Mouse (Mus musculus): ENCODE results near the gene Map4k4.

Map4k4 gene

GRCm38 (mm10) chr1:40033315-40033714 lies 132.6 kb downstream of the Map4k4 start:
- in situ Hi-C loops (cut with MboI, MseI), result no loop called here

- in situ Hi-C loops (cut with MboI, MseI), result no loop called here
These were observed 133.2 kb downstream of the Map4k4 start for GRCm38 (mm10) chr1:40033743-40034420.

- in situ Hi-C loops (cut with MboI, MseI), result no loop called here
These were observed 137.1 kb downstream of the Map4k4 start for GRCm38 (mm10) chr1:40037831-40038230.

- in situ Hi-C loops (cut with MboI, MseI), result no loop called here
These were observed 145.0 kb downstream of the Map4k4 start for GRCm38 (mm10) chr1:40045686-40046085.

GRCm38 (mm10) chr1:40046600-40046999 lies 145.9 kb downstream of the Map4k4 start:
- in situ Hi-C loops (cut with MboI, MseI), result no loop called here

- in situ Hi-C loops (cut with MboI, MseI), result no loop called here
These were observed 150.4 kb downstream of the Map4k4 start for GRCm38 (mm10) chr1:40051157-40051556.

- in situ Hi-C loops (cut with MboI, MseI), result no loop called here
These were observed 151.4 kb downstream of the Map4k4 start for GRCm38 (mm10) chr1:40052156-40052555.

GRCm38 (mm10) chr1:40053071-40053470 lies 152.4 kb downstream of the Map4k4 start:
- in situ Hi-C loops (cut with MboI, MseI), result no loop called here

GRCm38 (mm10) chr1:40055051-40055450 lies 154.3 kb downstream of the Map4k4 start:
- in situ Hi-C loops (cut with MboI, MseI), result no loop called here

- in situ Hi-C loops (cut with MboI, MseI), result no loop called here
These were observed 155.2 kb downstream of the Map4k4 start for GRCm38 (mm10) chr1:40055963-40056362.

GRCm38 (mm10) chr1:40057351-40057750 lies 156.6 kb downstream of the Map4k4 start:
- in situ Hi-C loops (cut with MboI, MseI), result no loop called here

- in situ Hi-C loops (cut with MboI, MseI), result no loop called here
These were observed 157.3 kb downstream of the Map4k4 start for GRCm38 (mm10) chr1:40058013-40058412.

- in situ Hi-C loops (cut with MboI, MseI), result no loop called here
These were observed 158.5 kb downstream of the Map4k4 start for GRCm38 (mm10) chr1:40059122-40059774.

GRCm38 (mm10) chr1:40061359-40061758 lies 160.6 kb downstream of the Map4k4 start:
- in situ Hi-C loops (cut with MboI, MseI), result loop anchor here (5.0 kb wide), 1 partner anchor 41 kb away; no protein-coding TSS in a partner anchor

GRCm38 (mm10) chr1:40063409-40063808 lies 162.7 kb downstream of the Map4k4 start:
- in situ Hi-C loops (cut with MboI, MseI), result loop anchor here (5.0 kb wide), 1 partner anchor 39 kb away; no protein-coding TSS in a partner anchor

GRCm38 (mm10) chr1:40064508-40064907 lies 163.8 kb downstream of the Map4k4 start:
- in situ Hi-C loops (cut with MboI, MseI), result loop anchor here (5.0 kb wide), 1 partner anchor 38 kb away; no protein-coding TSS in a partner anchor

GRCm38 (mm10) chr1:40072558-40072957 lies 171.8 kb downstream of the Map4k4 start:
- in situ Hi-C loops (cut with MboI, MseI), result no loop called here

GRCm38 (mm10) chr1:40073779-40074178 lies 173.1 kb downstream of the Map4k4 start, which contains the start of gene Il1r2:
Il1r2 (plus strand) TSS chr1:40074079.
- in situ Hi-C loops (cut with MboI, MseI), result no loop called here
